Mouse (Mus musculus) myocyte (in vitro differentiated cells): ENCODE results near the gene Ipcef1. TPM values are rescaled to one million over a fixed set of nuclear protein-coding genes. Genes with fewer than 3 reads are reported as not detected.

Source experiments
- H3K27me3 ChIP-seq: one replicate; pipeline ENCODE4 v1.6.1; 2011; ENCODE audit not compliant: control insufficient read depth, insufficient read depth, insufficient read length
- H3K36me3 ChIP-seq: one replicate; pipeline ENCODE4 v1.6.1; 2011; ENCODE audit not compliant: control insufficient read depth, insufficient read depth
- H3K4me2 ChIP-seq: one replicate; pipeline ENCODE4 v1.6.1; 2011; ENCODE audit warnings: low read depth, control low read depth
- H3K4me3 ChIP-seq: one replicate; pipeline ENCODE4 v1.5.1; 2011; ENCODE audit warnings: mild to moderate bottlenecking, control low read depth, moderate library complexity
- H3K79me2 ChIP-seq: one replicate; pipeline ENCODE4 v1.6.1; 2011; ENCODE audit not compliant: control insufficient read depth, insufficient read depth
- H3ac ChIP-seq: one replicate; pipeline ENCODE4 v1.6.1; 2011; ENCODE audit not compliant: control insufficient read depth, insufficient read length
- CEBPB ChIP-seq: IDR thresholded peaks from 2 replicates; pipeline ENCODE4 v1.6.1; 2011; ENCODE audit warnings: mild to moderate bottlenecking, moderate library complexity; ENCODE audit not compliant: poor library complexity, insufficient read depth, severe bottlenecking
- E2F4 ChIP-seq: IDR thresholded peaks from one replicate; pipeline ENCODE4 v1.6.1; 2011; ENCODE audit warnings: mild to moderate bottlenecking, control low read depth, moderate library complexity; ENCODE audit not compliant: insufficient read depth
- MAX ChIP-seq: IDR thresholded peaks from one replicate; pipeline ENCODE4 v1.6.1; 2011; ENCODE audit warnings: low read depth, mild to moderate bottlenecking, control low read depth
- MYOD1 ChIP-seq, 3 experiments: IDR thresholded peaks; one replicate each; pipeline ENCODE4 v1.6.1; 2011; ENCODE audit warnings: control low read depth in 2 of 3, low read depth in 2 of 3, mild to moderate bottlenecking in 2 of 3, moderate library complexity in 1 of 3; ENCODE audit not compliant: insufficient read length in 2 of 3, control insufficient read depth in 1 of 3
- MYOG ChIP-seq, 3 experiments: IDR thresholded peaks; one replicate each; pipeline ENCODE4 v1.6.1; 2011; ENCODE audit warnings: control low read depth in 2 of 3, low read depth in 2 of 3, mild to moderate bottlenecking in 2 of 3; ENCODE audit not compliant: insufficient read length in 2 of 3, control insufficient read depth in 1 of 3, insufficient read depth in 1 of 3
- POLR2A ChIP-seq: IDR thresholded peaks from one replicate; pipeline ENCODE4 v1.6.1; 2011; ENCODE audit warnings: low read depth, mild to moderate bottlenecking, control low read depth, moderate library complexity; ENCODE audit not compliant: insufficient read length
- POLR2AphosphoS2 ChIP-seq: IDR thresholded peaks from one replicate; pipeline ENCODE4 v1.6.1; 2011; ENCODE audit warnings: low read depth, control low read depth; ENCODE audit not compliant: insufficient read length
- REST ChIP-seq: IDR thresholded peaks from one replicate; pipeline ENCODE4 v1.6.1; 2011; ENCODE audit warnings: mild to moderate bottlenecking, control low read depth, moderate library complexity; ENCODE audit not compliant: insufficient read depth, insufficient read length
- SRF ChIP-seq: IDR thresholded peaks from one replicate; pipeline ENCODE4 v1.6.1; 2011; ENCODE audit warnings: low read depth; ENCODE audit not compliant: control insufficient read depth, insufficient read length
- TCF12 ChIP-seq: IDR thresholded peaks from one replicate; pipeline ENCODE4 v1.6.1; 2011; ENCODE audit warnings: mild to moderate bottlenecking, control low read depth; ENCODE audit not compliant: poor library complexity, insufficient read depth, severe bottlenecking
- TCF3 ChIP-seq: IDR thresholded peaks from one replicate; pipeline ENCODE4 v1.6.1; 2011; ENCODE audit warnings: low read depth, control low read depth; ENCODE audit not compliant: insufficient read length
- USF1 ChIP-seq: IDR thresholded peaks from one replicate; pipeline ENCODE4 v1.6.1; 2011; ENCODE audit warnings: low read depth, mild to moderate bottlenecking, control low read depth, moderate library complexity
- polyA plus RNA-seq: library from polyadenylated mRNA; unstranded; fragments of >200 nt; fragmentation: generic; extraction: Trizol; gene quantifications from one replicate; pipeline ENCODE4 v1.2.1, GENCODE M21; 2012; ENCODE audit warnings: missing spikeins

Ipcef1 gene
- polyA plus RNA-seq, 1 experiment = not detected

DNA sequence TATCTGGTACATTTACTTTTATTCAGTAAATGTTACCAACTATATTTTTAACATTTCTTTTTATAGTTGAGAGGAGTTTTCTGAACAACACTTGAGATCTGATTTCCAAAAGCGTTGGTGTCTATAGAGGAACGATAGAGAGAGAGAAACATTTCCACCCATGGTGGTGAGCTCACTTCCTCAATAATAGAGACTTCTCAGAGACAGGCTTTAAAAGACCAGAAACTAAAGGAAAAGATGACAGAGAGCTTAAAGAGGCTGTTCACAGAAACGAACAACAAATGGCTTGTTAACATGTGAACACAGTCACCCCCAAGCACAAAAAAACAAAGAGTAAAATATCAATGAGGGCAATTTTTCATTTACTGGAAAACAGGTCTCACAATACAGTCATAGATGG, 2.4 kb downstream of the Ipcef1 start:
- no peak overlapping the region for H3K4me3 ChIP-seq
- TF ChIP-seq E2F4 (no peak), MYOD1 (IDR thresholded peaks at IDR 0.05; ENCODE audit: control insufficient read depth in 1 of 3, insufficient read length in 2 of 3, low read depth in 2 of 3) (no peak), SRF (no peak), CEBPB (no peak), TCF3 (no peak), POLR2AphosphoS2 (no peak), REST (no peak), MYOG (IDR thresholded peaks at IDR 0.05; ENCODE audit: control insufficient read depth in 1 of 3, insufficient read depth in 1 of 3, insufficient read length in 2 of 3, low read depth in 2 of 3) (no peak)
- no peak overlapping the region for H3ac ChIP-seq

DNA sequence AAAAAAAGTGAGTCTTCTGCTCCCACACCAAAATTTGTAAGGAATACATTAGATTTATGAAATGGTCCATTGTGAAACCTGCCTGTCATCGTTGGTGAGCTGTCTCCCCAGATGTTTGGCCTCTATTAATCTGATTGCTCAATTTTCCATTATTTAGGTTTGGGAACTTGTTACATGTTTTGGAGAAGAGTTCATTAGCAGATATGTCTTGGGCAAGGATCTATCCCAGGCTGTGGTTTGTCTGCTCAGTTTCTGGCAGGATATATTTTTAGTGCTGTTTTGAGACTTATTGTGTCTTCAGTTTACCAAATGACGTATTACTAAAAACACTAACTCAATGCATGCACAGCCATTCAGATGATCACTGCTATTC, 4.4 kb downstream of the Ipcef1 start:
- Histone ChIP-seq H3K4me2 (no peak overlapping the region), H3K4me3 (no peak overlapping the region), H3K27me3 (no peaks in the 10 kb centered on the region), H3ac (no peak overlapping the region), H3K79me2 (no peaks in the 10 kb centered on the region), H3K36me3 (no peaks in the 10 kb centered on the region)
- no peak for TF ChIP-seq MYOD1 (IDR thresholded peaks at IDR 0.05; ENCODE audit: control insufficient read depth in 1 of 3, insufficient read length in 2 of 3, low read depth in 2 of 3)
- peak; percentile 59 for TF ChIP-seq CEBPB

More for the DNA sequence above, 2.4 kb downstream of the Ipcef1 start:
- Histone ChIP-seq H3K27me3 (no peaks in the 10 kb centered on the region), H3K79me2 (no peaks in the 10 kb centered on the region), H3K36me3 (no peaks in the 10 kb centered on the region), H3K4me2 (no peak overlapping the region)

DNA sequence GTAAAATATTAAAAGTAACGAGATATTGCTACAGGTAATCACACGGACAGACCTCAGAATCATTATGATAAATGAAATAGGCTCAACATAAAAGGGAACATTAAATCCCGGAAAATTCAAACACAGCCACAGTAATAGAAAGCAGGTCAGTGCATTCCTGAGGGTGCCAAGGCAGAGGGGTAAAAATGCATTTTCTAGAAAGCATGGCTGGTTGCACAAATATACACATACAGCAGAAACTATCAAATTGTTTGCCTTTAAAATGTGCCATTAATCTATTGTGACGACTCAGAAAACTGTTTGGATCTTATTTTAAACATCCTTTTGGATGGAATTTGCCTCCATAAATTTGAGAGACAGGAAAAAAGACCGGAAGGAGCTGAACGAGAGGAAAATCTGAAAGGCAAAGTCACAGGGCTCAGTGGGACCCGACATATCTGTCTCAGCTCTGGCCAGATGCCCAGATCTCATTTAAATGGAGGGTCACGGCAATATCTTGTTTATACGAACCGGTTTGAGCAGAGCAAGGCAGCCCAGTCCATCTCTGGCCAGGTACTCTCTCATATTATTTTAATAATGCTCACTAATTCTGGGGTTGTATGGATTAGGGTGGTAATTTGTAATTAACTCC, 4.9 kb downstream of the Ipcef1 start:
- Histone ChIP-seq H3K36me3 (no peaks in the 10 kb centered on the region), H3K79me2 (no peaks in the 10 kb centered on the region), H3K4me3 (no peak overlapping the region), H3K27me3 (no peaks in the 10 kb centered on the region), H3ac (no peak overlapping the region), H3K4me2 (no peak overlapping the region)
- TF ChIP-seq MYOD1 (IDR thresholded peaks at IDR 0.05; ENCODE audit: control insufficient read depth in 1 of 3, insufficient read length in 2 of 3, low read depth in 2 of 3) (no peak), USF1 (no peak), CEBPB (no peak), POLR2AphosphoS2 (no peak), TCF3 (no peak), TCF12 (no peak), MAX (no peak), MYOG (IDR thresholded peaks at IDR 0.05; ENCODE audit: control insufficient read depth in 1 of 3, insufficient read depth in 1 of 3, insufficient read length in 2 of 3, low read depth in 2 of 3) (no peak), POLR2A (no peak)

DNA sequence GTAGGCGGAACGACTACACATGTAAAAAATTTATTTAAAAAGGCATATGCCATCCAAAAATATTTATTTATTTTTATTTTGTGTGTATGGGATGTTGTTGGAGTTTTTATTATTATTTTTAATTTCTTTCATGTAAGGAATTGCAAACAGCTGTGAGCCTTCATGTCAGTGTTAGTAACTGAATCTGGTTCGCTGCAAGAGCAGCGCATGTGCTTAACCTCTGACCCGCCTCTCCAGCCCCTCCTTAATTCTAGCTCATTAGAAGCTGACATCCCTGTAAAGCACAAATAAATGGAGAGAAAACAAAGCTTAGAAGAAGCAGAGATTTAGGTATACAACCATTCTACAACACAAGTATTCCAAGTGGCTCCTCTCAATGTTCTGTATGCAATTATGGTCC, 8.4 kb downstream of the Ipcef1 start:
- Histone ChIP-seq H3K4me2 (no peak overlapping the region), H3K27me3 (no peaks in the 10 kb centered on the region), H3ac (no peak overlapping the region), H3K4me3 (no peak overlapping the region), H3K79me2 (no peaks in the 10 kb centered on the region), H3K36me3 (no peaks in the 10 kb centered on the region)
- TF ChIP-seq MAX (no peak), USF1 (no peak), POLR2A (no peak)

DNA sequence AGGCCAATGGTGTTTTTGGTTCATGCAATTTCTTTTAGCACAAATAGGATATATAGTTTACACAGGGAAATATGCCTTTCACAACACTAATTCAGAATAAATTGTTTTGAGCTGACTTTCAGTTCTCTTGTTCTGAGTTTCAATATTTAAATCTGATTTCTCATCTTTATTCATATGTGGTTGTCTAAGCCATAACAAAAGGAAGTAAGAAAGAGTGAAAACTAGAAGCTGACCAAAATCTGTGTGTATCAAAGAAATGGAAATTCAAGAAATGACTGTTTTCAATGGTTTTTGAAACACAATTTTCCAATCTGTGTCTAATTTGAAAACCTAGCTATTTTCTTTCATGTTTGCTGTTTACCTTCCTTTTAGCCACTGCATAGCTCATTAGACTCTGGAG, 11.2 kb downstream of the Ipcef1 start:
- no peaks in the 10 kb centered on the region for H3K27me3 ChIP-seq
- H3K4me3 ChIP-seq = no peak overlapping the region
- no peak overlapping the region for H3ac ChIP-seq
- H3K79me2 ChIP-seq = no peaks in the 10 kb centered on the region
- H3K36me3 ChIP-seq = no peaks in the 10 kb centered on the region
- no peak overlapping the region for H3K4me2 ChIP-seq
- TF ChIP-seq REST (no peak), TCF3 (no peak), E2F4 (no peak), CEBPB (no peak), POLR2A (no peak)

DNA sequence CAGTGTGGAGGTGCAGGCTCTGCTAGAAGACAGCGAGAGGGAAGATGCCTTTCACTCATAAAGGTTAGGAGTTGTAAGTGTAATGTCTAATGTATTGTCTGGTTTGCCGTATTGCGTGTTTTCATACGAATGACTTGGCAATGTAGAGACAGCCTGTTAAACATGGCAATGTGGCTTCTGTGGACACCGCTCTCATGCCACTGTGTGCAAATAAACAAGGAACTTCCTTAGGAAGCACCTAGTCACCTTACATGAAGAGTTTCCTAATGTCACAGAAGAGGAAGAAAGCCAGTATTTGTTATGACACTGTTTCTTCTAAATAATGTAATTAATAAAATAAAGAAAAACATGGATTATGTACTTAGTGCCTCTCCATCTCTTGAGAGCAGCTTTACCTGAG, 15.1 kb downstream of the Ipcef1 start:
- no peak overlapping the region for H3ac ChIP-seq
- no peak for TF ChIP-seq TCF12
- TF ChIP-seq USF1 = no peak
- no peak for TF ChIP-seq REST
- no peak for TF ChIP-seq SRF
- TF ChIP-seq POLR2AphosphoS2 = no peak
- no peak for TF ChIP-seq TCF3

More for the DNA sequence above, 15.1 kb downstream of the Ipcef1 start:
- Histone ChIP-seq H3K27me3 (no peaks in the 10 kb centered on the region), H3K4me3 (no peak overlapping the region), H3K36me3 (no peaks in the 10 kb centered on the region), H3K4me2 (no peak overlapping the region), H3K79me2 (no peaks in the 10 kb centered on the region)
